Mouse (Mus musculus) G1E (cell line): ENCODE data around the gene Me1.

Experiments
- CTCF ChIP-seq: IDR thresholded peaks from 2 replicates; pipeline ENCODE4 v1.5.1; 2012; ENCODE audit warnings: low read depth, low read length, inconsistent platforms, mixed read lengths
- GATA2 ChIP-seq: IDR thresholded peaks from 2 replicates; pipeline ENCODE4 v1.6.1; 2012; ENCODE audit warnings: low read depth, low read length, inconsistent platforms, borderline replicate concordance

- TF ChIP-seq CTCF (no peak), GATA2 (no peak)
These were observed 34.1 kb upstream of the Me1 start for GRCm38 (mm10) chr9:86729811-86730210.
